Mouse (Mus musculus) neural tube, embryonic 11.5 days (tissue): ENCODE measurements at regions not wholly inside any gene's neighbourhood (a gene's known extent, or its start where the extent isn't known, plus 50 kb on each side); places are given as distances from the start of the nearest gene placed in this dataset.

ENCODE experiments used
- ATAC-seq: fragments of 200-750 bp; cut with Nextera tagmentation; 2 replicates; pipeline ENCODE4 v1.8.0; 2017; ENCODE audit warnings: moderate number of reproducible peaks, mild to moderate bottlenecking, moderate TSS enrichment, moderate library complexity; ENCODE audit not compliant: insufficient read depth, low FRiP score, low TSS enrichment
- DNase-seq: peaks from one replicate; pipeline ENCODE4 v3.0.0-alpha.2; 2015; ENCODE audit warnings: low spot score
- H3K27ac ChIP-seq: fragments of 300-500 bp; sonication (generic); 2 replicates; pipeline ENCODE4 v1.5.1; 2014; ENCODE audit warnings: low read depth, mild to moderate bottlenecking, low read length
- H3K27me3 ChIP-seq: fragments of 300-500 bp; sonication (generic); 2 replicates; pipeline ENCODE4 v1.6.1; 2014; ENCODE audit warnings: mild to moderate bottlenecking, low read length, mixed read lengths; ENCODE audit not compliant: control insufficient read depth, insufficient read depth
- H3K36me3 ChIP-seq: fragments of 300-500 bp; sonication (generic); 2 replicates; pipeline ENCODE4 v1.6.1; 2014; ENCODE audit warnings: mild to moderate bottlenecking, low read length, moderate library complexity, mixed read lengths; ENCODE audit not compliant: control insufficient read depth, insufficient read depth
- H3K4me1 ChIP-seq: fragments of 300-500 bp; sonication (generic); 2 replicates; pipeline ENCODE4 v1.6.1; 2014; ENCODE audit warnings: low read length, mixed read lengths; ENCODE audit not compliant: control insufficient read depth, insufficient read depth
- H3K4me2 ChIP-seq: fragments of 300-500 bp; sonication (generic); 2 replicates; pipeline ENCODE4 v1.6.1; 2014; ENCODE audit warnings: low read depth, mild to moderate bottlenecking, moderate library complexity
- H3K4me3 ChIP-seq: fragments of 300-500 bp; sonication (generic); 2 replicates; pipeline ENCODE4 v1.5.1; 2014; ENCODE audit warnings: low read depth, low read length
- H3K9ac ChIP-seq: fragments of 300-500 bp; sonication (generic); 2 replicates; pipeline ENCODE4 v1.6.1; 2014; ENCODE audit warnings: mild to moderate bottlenecking, low read length
- H3K9me3 ChIP-seq: fragments of 300-500 bp; sonication (generic); 2 replicates; pipeline ENCODE4 v1.6.1; 2016; ENCODE audit warnings: low read length; ENCODE audit not compliant: control insufficient read depth
- WGBS: fragments of 180-500 bp; shearing (Covaris S2); extraction: QIAGEN DNeasy Blood & Tissue Kit; methylation state at CpG from one replicate; pipeline ENCODE4 v1.1.7; 2014; 5-methylcytosine and 5-hydroxymethylcytosine counted together

DNA sequence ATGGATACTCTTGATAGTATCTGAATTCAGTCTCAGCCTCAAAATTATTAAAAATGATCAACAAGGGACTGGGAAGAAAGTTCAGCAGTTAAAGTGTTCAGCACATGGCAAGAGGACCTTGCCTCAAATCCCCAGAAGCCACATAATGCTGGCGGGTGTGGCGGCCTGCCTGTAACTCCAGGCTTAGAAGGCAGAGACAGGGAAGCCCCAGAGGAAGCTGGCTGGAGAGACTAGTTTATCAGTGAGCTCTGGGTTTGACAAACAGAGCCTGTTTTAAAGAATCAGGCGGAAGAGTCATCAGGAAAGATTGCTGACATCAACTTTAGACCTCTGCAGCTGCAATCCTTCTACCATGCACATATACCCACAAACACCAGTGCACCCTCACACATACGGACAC is 52.1 kb upstream of the Fyn start:
- 70% methylated on average over 4 of the region's 4 CpGs for WGBS
- Histone ChIP-seq H3K4me1 (peaks cover 3% of the 10 kb centered on the region; the same call in 1 of the 2 replicates), H3K27me3 (no peaks in the 10 kb centered on the region), H3K27ac (no peak overlapping the region), H3K4me2 (no peak overlapping the region), H3K36me3 (no peaks in the 10 kb centered on the region), H3K4me3 (no peak overlapping the region), H3K9ac (no peak overlapping the region), H3K9me3 (no peaks in the 10 kb centered on the region)
- DNase-seq (no peak), ATAC-seq (no peak)

DNA sequence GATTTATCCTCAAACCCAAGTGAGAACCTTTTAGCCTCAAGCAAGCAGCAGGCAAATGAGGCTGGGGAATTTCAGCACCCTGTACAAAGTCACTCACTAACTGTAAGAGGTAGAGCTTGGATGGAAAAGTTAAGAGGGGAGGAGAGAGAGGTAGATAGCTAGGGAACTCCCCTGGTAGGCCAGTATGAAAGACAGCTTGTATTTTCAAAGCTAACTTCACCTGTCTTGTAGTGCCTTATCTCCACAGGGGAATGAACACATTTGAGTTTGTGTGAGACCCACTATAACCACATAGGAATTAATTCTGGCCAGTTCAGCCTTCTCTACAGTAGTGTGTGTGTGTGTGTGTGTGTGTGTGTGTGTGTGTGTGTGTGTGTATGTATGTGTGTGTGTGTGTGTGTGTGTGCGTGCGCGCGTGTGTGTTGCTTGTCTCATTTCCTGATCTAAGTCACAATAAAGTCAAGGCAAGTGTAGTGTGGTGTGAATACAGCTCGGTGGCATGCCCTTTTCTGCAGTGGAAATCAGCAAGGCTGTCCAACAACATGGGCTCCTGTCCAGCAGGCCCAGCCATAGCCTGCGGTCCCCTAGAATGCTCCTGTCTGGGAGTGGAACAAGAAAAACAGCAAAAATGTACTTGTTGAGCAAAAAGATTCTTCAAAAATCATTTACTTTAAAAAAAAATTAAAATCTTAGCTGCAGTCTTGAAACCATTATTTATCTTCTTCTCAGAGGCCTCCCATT is 53.1 kb upstream of the Fyn start:
- ATAC-seq (no peak), DNase-seq (no peak)
- Histone ChIP-seq H3K4me2 (no peak overlapping the region), H3K4me1 (no peaks in the 10 kb centered on the region), H3K4me3 (no peak overlapping the region), H3K27me3 (no peaks in the 10 kb centered on the region), H3K9ac (no peak overlapping the region), H3K27ac (no peak overlapping the region), H3K9me3 (no peaks in the 10 kb centered on the region), H3K36me3 (no peaks in the 10 kb centered on the region)
- WGBS, result 96% methylated on average over 6 of the region's 6 CpGs

DNA sequence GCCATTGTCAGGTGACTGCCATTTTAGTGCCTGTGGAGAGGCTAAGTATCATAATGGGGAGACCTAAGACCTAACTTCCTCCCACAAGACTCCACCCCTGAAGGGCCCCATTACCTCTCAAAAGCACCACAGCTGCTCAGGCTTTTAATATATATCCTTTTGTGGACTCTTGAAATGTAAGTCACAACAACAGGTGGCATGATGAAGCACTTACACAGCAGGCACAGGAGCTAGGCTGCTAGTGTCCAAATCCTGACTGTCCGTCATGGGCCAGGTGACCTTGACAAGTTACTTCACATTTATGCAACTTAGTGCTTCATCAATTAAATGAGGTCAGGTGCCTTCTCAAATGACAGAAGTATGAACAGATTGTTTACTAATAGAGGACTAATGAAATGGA is 57.2 kb upstream of the Fyn start:
- DNase-seq (no peak), ATAC-seq (no peak)
- Histone ChIP-seq H3K4me2 (no peak overlapping the region), H3K4me1 (no peaks in the 10 kb centered on the region), H3K4me3 (no peak overlapping the region), H3K36me3 (no peaks in the 10 kb centered on the region), H3K27ac (no peak overlapping the region), H3K9me3 (no peaks in the 10 kb centered on the region), H3K27me3 (no peaks in the 10 kb centered on the region), H3K9ac (no peak overlapping the region)
- WGBS, result 92% methylated on average over 1 of the region's 1 CpGs

DNA sequence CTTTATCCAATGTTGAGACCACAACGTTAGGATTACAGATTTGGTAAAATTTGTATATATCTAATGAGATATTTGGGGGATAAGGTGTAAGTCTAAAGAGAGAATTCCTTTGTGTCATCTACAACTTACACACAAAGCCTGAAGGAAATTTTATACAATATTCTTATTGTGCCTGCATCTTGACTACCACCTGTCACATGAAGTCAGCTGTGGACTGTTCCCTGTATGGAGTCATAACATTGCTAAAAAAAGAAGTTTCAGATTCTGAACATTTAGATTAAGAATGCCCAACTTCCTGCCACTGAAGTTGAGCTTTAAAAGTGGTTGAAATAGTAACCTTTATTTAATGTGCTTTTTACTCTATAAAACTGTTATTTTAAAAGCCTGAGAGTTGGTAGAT is 60.1 kb upstream of the Fyn start:
- Histone ChIP-seq H3K9me3 (no peaks in the 10 kb centered on the region), H3K27ac (no peak overlapping the region), H3K36me3 (no peaks in the 10 kb centered on the region), H3K4me3 (no peak overlapping the region), H3K27me3 (no peaks in the 10 kb centered on the region), H3K4me1 (no peaks in the 10 kb centered on the region), H3K9ac (no peak overlapping the region), H3K4me2 (no peak overlapping the region)
- ATAC-seq (no peak), DNase-seq (no peak)
- WGBS, result 84% methylated on average over 1 of the region's 1 CpGs

DNA sequence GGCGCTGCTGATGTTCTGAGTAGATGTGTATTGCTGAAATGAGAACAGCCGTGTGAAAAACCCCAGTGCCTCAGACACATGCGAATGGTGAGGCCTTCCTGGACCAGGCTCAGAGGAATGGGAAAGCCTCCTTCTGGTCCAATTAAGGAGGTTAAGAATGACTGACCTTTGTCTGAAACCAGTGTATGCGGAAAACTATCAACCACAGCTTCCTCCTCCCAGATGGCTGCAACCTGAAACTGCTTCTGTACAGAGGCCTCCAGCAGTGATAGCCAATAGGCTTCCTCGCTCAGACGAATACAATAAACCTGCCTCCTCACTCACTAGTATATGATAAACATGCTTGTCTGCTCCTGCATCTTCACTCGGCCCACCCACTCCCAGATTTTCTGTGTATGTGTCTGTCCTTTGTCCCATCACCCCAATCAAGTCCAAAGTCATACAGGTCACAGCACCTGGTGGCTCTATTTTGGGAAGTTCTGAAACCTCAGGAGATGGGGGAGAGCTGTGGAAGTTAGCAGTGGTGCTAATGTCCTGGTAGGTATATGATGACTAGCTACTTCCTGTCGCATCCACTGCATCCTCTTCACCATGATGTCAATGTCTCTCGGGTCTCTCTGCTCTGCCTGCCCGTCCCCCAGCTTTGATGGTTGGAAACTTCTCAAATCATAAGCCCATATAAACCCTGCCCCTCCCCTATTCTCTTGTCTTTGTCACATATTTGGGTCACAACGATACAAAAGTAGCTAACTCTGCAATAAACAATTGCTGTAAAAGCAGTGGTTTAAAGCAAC is 75.8 kb upstream of the Fyn start:
- no peak overlapping the region for H3K27ac ChIP-seq
- H3K36me3 ChIP-seq, result no peaks in the 10 kb centered on the region
- 72% methylated on average over 11 of the region's 11 CpGs for WGBS
- no peaks in the 10 kb centered on the region for H3K4me1 ChIP-seq
- no peaks in the 10 kb centered on the region for H3K9me3 ChIP-seq
- no peaks in the 10 kb centered on the region for H3K27me3 ChIP-seq
- no peak overlapping the region for H3K4me2 ChIP-seq
- H3K9ac ChIP-seq, result no peak overlapping the region
- no peak for ATAC-seq
- H3K4me3 ChIP-seq, result no peak overlapping the region
- DNase-seq, result peak; percentile 24

DNA sequence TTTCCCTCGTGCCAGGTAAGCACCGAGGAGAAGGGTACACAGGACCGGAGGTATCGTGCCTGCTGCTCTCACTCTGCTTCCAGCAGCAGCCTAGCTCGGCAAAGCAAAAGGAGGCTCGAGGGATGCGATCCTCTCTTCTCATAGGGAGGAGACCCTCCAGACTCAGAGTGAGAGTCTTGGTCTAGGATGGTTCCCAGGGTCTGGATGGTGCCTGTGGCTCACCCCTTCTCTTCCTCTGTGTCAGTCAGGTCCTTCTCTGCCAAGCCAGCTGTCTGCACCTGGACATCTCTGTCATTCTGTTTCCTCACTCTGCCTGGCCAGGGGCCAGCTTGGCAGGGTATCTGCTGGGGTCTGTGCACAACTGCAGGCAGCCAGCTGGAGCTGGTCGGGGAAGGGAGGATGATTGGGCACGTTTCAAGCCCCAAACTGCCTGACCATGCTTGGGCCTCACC is 76.9 kb upstream of the Fyn start:
- 91% methylated on average over 9 of the region's 9 CpGs for WGBS
- Histone ChIP-seq H3K4me3 (no peak overlapping the region), H3K9me3 (no peaks in the 10 kb centered on the region), H3K4me1 (no peaks in the 10 kb centered on the region), H3K9ac (no peak overlapping the region), H3K36me3 (no peaks in the 10 kb centered on the region), H3K4me2 (no peak overlapping the region), H3K27me3 (no peaks in the 10 kb centered on the region), H3K27ac (no peak overlapping the region)
- DNase-seq (no peak), ATAC-seq (no peak)

DNA sequence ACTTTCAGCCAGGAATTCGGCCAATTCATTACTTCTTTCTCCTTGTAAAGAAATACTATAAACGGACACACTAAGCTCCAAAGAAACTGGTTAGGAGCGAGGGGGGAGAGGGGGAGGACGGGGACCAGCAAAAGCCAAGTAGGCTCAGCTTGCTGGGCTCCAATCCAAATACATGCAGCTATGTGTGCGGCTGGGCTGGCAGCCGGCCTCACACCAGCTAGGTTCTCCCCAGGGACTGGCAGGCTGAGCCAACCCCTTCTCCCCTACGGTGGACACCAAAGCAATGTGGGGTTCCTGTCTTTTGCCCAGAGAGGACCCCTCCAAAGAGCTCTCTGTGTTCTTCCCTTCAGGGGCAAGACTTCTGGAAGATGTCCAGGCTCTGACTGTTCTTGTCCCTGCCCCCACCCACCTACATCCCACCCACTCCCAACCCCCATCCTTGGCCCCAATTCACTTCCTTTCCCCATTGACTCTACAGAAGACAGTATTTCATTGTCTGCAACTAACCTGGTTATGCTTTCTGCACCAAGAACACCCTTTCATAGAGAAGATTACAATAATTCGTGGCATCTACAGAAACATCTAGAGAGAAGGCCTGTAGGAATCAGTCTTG is 77.4 kb upstream of the Fyn start:
- WGBS, result 87% methylated on average over 8 of the region's 8 CpGs
- no peak for ATAC-seq

DNA sequence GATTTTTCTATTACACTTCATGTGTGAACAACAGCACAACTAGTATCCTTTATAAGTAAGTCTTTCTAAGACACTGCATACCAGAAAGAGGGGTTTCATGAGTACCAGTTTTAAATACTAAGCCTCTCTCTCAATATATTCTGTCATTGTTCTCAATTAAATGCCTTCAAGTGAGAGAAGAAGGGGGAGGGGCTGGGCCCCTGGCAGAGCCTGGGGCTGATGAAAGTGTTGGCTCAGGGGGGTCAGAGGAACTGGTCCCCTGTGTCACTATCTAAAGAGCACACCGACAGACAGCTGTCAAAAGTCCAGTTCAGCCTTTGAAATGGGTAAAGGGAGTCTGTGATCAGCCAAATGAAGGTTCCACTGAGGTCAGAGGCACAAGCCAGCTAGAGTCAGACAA is 78.4 kb upstream of the Fyn start:
- no peaks in the 10 kb centered on the region for H3K36me3 ChIP-seq
- H3K9ac ChIP-seq, result no peak overlapping the region
- H3K4me1 ChIP-seq, result no peaks in the 10 kb centered on the region
- ATAC-seq, result no peak
- H3K4me2 ChIP-seq, result no peak overlapping the region
- WGBS, result 46% methylated on average over 1 of the region's 1 CpGs
- no peaks in the 10 kb centered on the region for H3K9me3 ChIP-seq
- H3K4me3 ChIP-seq, result no peak overlapping the region
- H3K27me3 ChIP-seq, result no peaks in the 10 kb centered on the region
- no peak for DNase-seq
- no peak overlapping the region for H3K27ac ChIP-seq

More for the DNA sequence above, 77.4 kb upstream of the Fyn start:
- H3K36me3 ChIP-seq, result no peaks in the 10 kb centered on the region
- no peak overlapping the region for H3K4me2 ChIP-seq
- H3K4me3 ChIP-seq, result no peak overlapping the region
- no peak for DNase-seq
- no peak overlapping the region for H3K27ac ChIP-seq
- no peaks in the 10 kb centered on the region for H3K4me1 ChIP-seq
- no peak overlapping the region for H3K9ac ChIP-seq
- H3K9me3 ChIP-seq, result no peaks in the 10 kb centered on the region
- no peaks in the 10 kb centered on the region for H3K27me3 ChIP-seq
